In genomic region chr15:82040650-82041049, GRCm38 (mm10) we compare ENCODE assay signal across 9 mouse cellular contexts. TPM values are rescaled to one million over a fixed set of nuclear protein-coding genes. Genes with fewer than 3 reads are reported as not detected.
A peak's percentile ranks its signal among the peaks of the same experiment; 100 is the strongest.
DNase-seq lines count a peak whose midpoint lies in the region; ATAC-seq and TF ChIP-seq lines count a peak whose summit lies in the region.
"Had no signal": no experiment of that assay in that cellular context is flagged by ENCODE, and none has a peak within 500 bp of the region (broad histone marks: within the 10 kb centered on the region; RNA-seq: fewer than 3 reads in every experiment).

No protein-coding gene starts in this region.

- no peak overlapping the region for H3K9ac ChIP-seq in kidney, embryonic 15.5 days
- no peak overlapping the region for H3K9ac ChIP-seq in CH12.LX (ENCODE audit: insufficient read depth, low read depth)

- WGBS in kidney, embryonic 15.5 days, result 100% methylated on average over 1 of the region's 1 CpGs
- WGBS in limb, embryonic 10.5 days, result 98% methylated on average over 1 of the region's 1 CpGs

- dilution Hi-C loops in CH12.LX (cut with MboI; ENCODE audit: extremely low pct_ligation_motif_present, extremely low pct_unique_long_range_greater_than_20kb, low sequenced_read_pairs), result no loop called here

- in situ Hi-C loops in CH12.LX (cut with MboI; ENCODE audit: low pct_ligation_motif_present, low pct_unique_long_range_greater_than_20kb, low sequenced_read_pairs), result no loop called here

- peaks cover 37% of the 10 kb centered on the region for H3K79me2 ChIP-seq in CH12.LX (replicated peaks; ENCODE audit: control insufficient read depth, extremely low read depth, insufficient read depth, poor library complexity, severe bottlenecking)

- no peak for TF ChIP-seq EP300 in CH12.LX (IDR thresholded peaks at IDR 0.05; ENCODE audit: low read length)

- no peak for ATAC-seq in kidney, embryonic 15.5 days (replicated peaks; ENCODE audit: low FRiP score)
- peak; percentile 82 for ATAC-seq in erythroid progenitor cell, adult 5-6 weeks (replicated peaks; ENCODE audit: low FRiP score, poor library complexity, severe bottlenecking)
- peak; percentile 72 for ATAC-seq in monocyte, adult 5-6 weeks (replicated peaks; ENCODE audit: insufficient number of reproducible peaks, low FRiP score, low TSS enrichment, poor library complexity, severe bottlenecking)

- no peaks in the 10 kb centered on the region for H3K27me3 ChIP-seq in kidney, embryonic 15.5 days
- no peaks in the 10 kb centered on the region for H3K27me3 ChIP-seq in CH12.LX (replicated peaks)
- no peaks in the 10 kb centered on the region for H3K27me3 ChIP-seq in limb, embryonic 10.5 days (ENCODE audit: low read depth, poor library complexity, severe bottlenecking)

- peaks cover 7% of the 10 kb centered on the region for H3K4me1 ChIP-seq in kidney, embryonic 15.5 days
- H3K4me1 ChIP-seq in CH12.LX (ENCODE audit: control insufficient read depth in 1 of 2, insufficient read depth in 2 of 2), result peaks cover 2 to 17% of the 10 kb centered on the region in 2 experiments; a peak in 3 of 4 replicates
- H3K4me1 ChIP-seq in limb, embryonic 10.5 days, result peaks cover 3% of the 10 kb centered on the region

- peak; percentile 58 for TF ChIP-seq RAD21 in CH12.LX (IDR thresholded peaks at IDR 0.05; ENCODE audit: low read depth, low read length)

- H3K27ac ChIP-seq in kidney, embryonic 15.5 days, result no peak overlapping the region
- H3K27ac ChIP-seq in CH12.LX (ENCODE audit: insufficient read depth, low read depth), result no peak overlapping the region
- H3K27ac ChIP-seq in limb, embryonic 10.5 days, result no peak overlapping the region

- H3K4me3 ChIP-seq in kidney, embryonic 15.5 days (replicated peaks), result no peak overlapping the region
- no peak overlapping the region for H3K4me3 ChIP-seq in CH12.LX (replicated peaks in 1 of 3; ENCODE audit: low read depth in 2 of 3, low read length in 2 of 3, poor library complexity in 1 of 3)
- no peak overlapping the region for H3K4me3 ChIP-seq in limb, embryonic 10.5 days

- no peak; the same call in 1 of the 2 replicates for TF ChIP-seq POLR2A in CH12.LX (IDR thresholded peaks at IDR 0.05; ENCODE audit: low read depth, low read length)

- DNase-seq in kidney, adult 18-20 months, result peak; percentile 34
- DNase-seq in CH12.LX (ENCODE audit: extremely low read depth), result peak; percentile 59
- peak; percentile 70 for DNase-seq in adrenal gland, postnatal 14 days
- DNase-seq in limb, embryonic 10.5 days (ENCODE audit: low spot score), result peak; percentile 54
- no peak for DNase-seq in layer of hippocampus, postnatal 14 days (ENCODE audit: low spot score in 2 of 2)

- no peaks in the 10 kb centered on the region for H3K9me3 ChIP-seq in kidney, embryonic 15.5 days (replicated peaks)
- H3K9me3 ChIP-seq in CH12.LX (replicated peaks; ENCODE audit: low read length), result no peaks in the 10 kb centered on the region
- H3K9me3 ChIP-seq in limb, embryonic 10.5 days (replicated peaks), result no peaks in the 10 kb centered on the region

- TF ChIP-seq CTCF in CH12.LX (conservative IDR thresholded peaks at IDR 0.05 in 1 of 2, IDR thresholded peaks at IDR 0.05 in 1 of 2; ENCODE audit: low read depth in 2 of 2, low read length in 2 of 2), result peak; percentile 77 to 84

- peaks cover 76% of the 10 kb centered on the region for H3K36me3 ChIP-seq in kidney, embryonic 15.5 days
- H3K36me3 ChIP-seq in CH12.LX (replicated peaks in 1 of 2; ENCODE audit: control insufficient read depth in 1 of 2, insufficient read depth in 1 of 2, low read length in 1 of 2), result peaks cover 60 to 76% of the 10 kb centered on the region in 2 experiments
- peaks cover 80% of the 10 kb centered on the region for H3K36me3 ChIP-seq in limb, embryonic 10.5 days

- H3K4me2 ChIP-seq in kidney, embryonic 15.5 days, result no peak overlapping the region
- no peak overlapping the region for H3K4me2 ChIP-seq in CH12.LX (ENCODE audit: insufficient read depth, low read depth, poor library complexity, severe bottlenecking)

TF ChIP-seq in CH12.LX, 34 proteins besides CTCF, POLR2A, EP300 and RAD21:
- TF ChIP-seq TBP (conservative IDR thresholded peaks at IDR 0.05; ENCODE audit: low read depth, low read length) (no peak), ETS1 (conservative IDR thresholded peaks at IDR 0.05; ENCODE audit: low read depth, low read length) (no peak), MYC (IDR thresholded peaks at IDR 0.05; ENCODE audit: low read depth, low read length) (peak; percentile 49; the same call in 1 of the 2 replicates), BHLHE40 (IDR thresholded peaks at IDR 0.05; ENCODE audit: low read depth, low read length) (no peak), ZMIZ1 (IDR thresholded peaks at IDR 0.05; ENCODE audit: low read depth, low read length) (peak; percentile 75; the same call in 1 of the 2 replicates), UBTF (IDR thresholded peaks at IDR 0.05; ENCODE audit: low read depth, low read length) (no peak), NELFE (IDR thresholded peaks at IDR 0.05; ENCODE audit: low read depth, low read length) (0 out of 2 replicates have a peak, but pooled peaks have one; percentile 17), POLR2AphosphoS2 (IDR thresholded peaks at IDR 0.05; ENCODE audit: low read depth, low read length) (peak; percentile 81; the same call in 1 of the 2 replicates), SMC3 (IDR thresholded peaks at IDR 0.05; ENCODE audit: low read depth, low read length) (peak; percentile 51), TCF12 (IDR thresholded peaks at IDR 0.05; ENCODE audit: low read depth, low read length) (no peak)

RNA-seq across cellular contexts. Expression of gene Snu13, which starts 6.7 kb away (rescaled TPM):
- polyA plus RNA-seq in kidney, embryonic 15.5 days (2015; fragmentation: Nextera tagmentation; extraction: Ambion mirVana), result 272 and 286 TPM in 2 replicates
- 167 and 225 TPM in 2 replicates for total RNA-seq in CH12.LX (2012; rRNA removed)
- 558 and 575 TPM in 2 replicates for total RNA-seq in CH12.LX (2014; rRNA removed)
- polyA plus RNA-seq in CH12.LX (2012; ENCODE audit: insufficient read length, low read depth), result 433 and 587 TPM in 2 replicates
- total RNA-seq in adrenal gland, postnatal 14 days (2021), result 79.0 and 82.3 TPM in 2 replicates
- total RNA-seq in erythroid progenitor cell, adult 5-6 weeks (2015; ENCODE audit: low replicate concordance), result 62.7 and 97.3 TPM in 2 replicates
- total RNA-seq in erythroid progenitor cell, adult 5-6 weeks (2017; ENCODE audit: low replicate concordance), result 46.7 and 52.1 TPM in 2 replicates
- 379 and 421 TPM in 2 replicates for polyA plus RNA-seq in limb, embryonic 10.5 days (2016; fragmentation: Nextera tagmentation; extraction: Ambion mirVana)
- 111 to 112 TPM (median 112 TPM) in 3 replicates for total RNA-seq in monocyte, adult 5-6 weeks (2017)
- 10 to 100 TPM; 93.0 to 98.4 TPM for total RNA-seq in layer of hippocampus, postnatal 14 days (2021)

RNA-seq across cellular contexts. Expression of gene Desi1, which starts 7.0 kb away (rescaled TPM):
- polyA plus RNA-seq in kidney, embryonic 15.5 days (2015; fragmentation: Nextera tagmentation; extraction: Ambion mirVana), result 25.1 and 26.3 TPM in 2 replicates
- total RNA-seq in CH12.LX (2012; rRNA removed) (10.9 and 11.3 TPM in 2 replicates), CH12.LX (2014; rRNA removed) (7.6 and 10.0 TPM in 2 replicates)
- polyA plus RNA-seq in CH12.LX (2012; ENCODE audit: insufficient read length, low read depth), result 39.2 and 47.3 TPM in 2 replicates
- total RNA-seq in adrenal gland, postnatal 14 days (2021), result 68.4 and 74.8 TPM in 2 replicates
- 21.0 and 34.2 TPM in 2 replicates for total RNA-seq in erythroid progenitor cell, adult 5-6 weeks (2015; ENCODE audit: low replicate concordance)
- total RNA-seq in erythroid progenitor cell, adult 5-6 weeks (2017; ENCODE audit: low replicate concordance), result 7.9 and 10.7 TPM in 2 replicates
- polyA plus RNA-seq in limb, embryonic 10.5 days (2016; fragmentation: Nextera tagmentation; extraction: Ambion mirVana), result 33.7 and 40.3 TPM in 2 replicates
- total RNA-seq in monocyte, adult 5-6 weeks (2017), result 3.2 to 7.3 TPM (median 4.8 TPM) in 3 replicates
- total RNA-seq in layer of hippocampus, postnatal 14 days (2021), result 100 to 1,000 TPM; 115 to 119 TPM

RNA-seq across cellular contexts. Expression of gene 4930407I10Rik, which starts 18.3 kb away (rescaled TPM):
- polyA plus RNA-seq in kidney, embryonic 15.5 days (2015; fragmentation: Nextera tagmentation; extraction: Ambion mirVana), result 0.03 TPM in 1 of 2 replicates, not detected in the other
- total RNA-seq in CH12.LX (2012; rRNA removed) (0.04 TPM in 2 replicates), CH12.LX (2014; rRNA removed) (not detected in 2 replicates)
- not detected in 2 replicates for polyA plus RNA-seq in CH12.LX (2012; ENCODE audit: insufficient read length, low read depth)
- total RNA-seq in adrenal gland, postnatal 14 days (2021), result not detected in 2 replicates
- not detected in 2 replicates for total RNA-seq in erythroid progenitor cell, adult 5-6 weeks (2015; ENCODE audit: low replicate concordance)
- not detected in 2 replicates for total RNA-seq in erythroid progenitor cell, adult 5-6 weeks (2017; ENCODE audit: low replicate concordance)
- not detected in 2 replicates for polyA plus RNA-seq in limb, embryonic 10.5 days (2016; fragmentation: Nextera tagmentation; extraction: Ambion mirVana)
- not detected in 3 replicates for total RNA-seq in monocyte, adult 5-6 weeks (2017)
- not detected for total RNA-seq in layer of hippocampus, postnatal 14 days (2021)
- polyA plus RNA-seq: frontal cortex, adult 2 months had no signal

RNA-seq across cellular contexts. Expression of gene Mei1, which starts 29.1 kb away (rescaled TPM):
- 0.05 and 0.09 TPM in 2 replicates for polyA plus RNA-seq in kidney, embryonic 15.5 days (2015; fragmentation: Nextera tagmentation; extraction: Ambion mirVana)
- total RNA-seq in CH12.LX (2012; rRNA removed), result 0.04 TPM in 1 of 2 replicates, not detected in the other
- total RNA-seq in CH12.LX (2014; rRNA removed), result not detected in 2 replicates
- polyA plus RNA-seq in CH12.LX (2012; ENCODE audit: insufficient read length, low read depth), result not detected in 2 replicates
- total RNA-seq in adrenal gland, postnatal 14 days (2021), result 1.8 and 2.1 TPM in 2 replicates
- not detected in 2 replicates for total RNA-seq in erythroid progenitor cell, adult 5-6 weeks (2015; ENCODE audit: low replicate concordance)
- total RNA-seq in erythroid progenitor cell, adult 5-6 weeks (2017; ENCODE audit: low replicate concordance), result not detected in 2 replicates
- not detected in 2 replicates for polyA plus RNA-seq in limb, embryonic 10.5 days (2016; fragmentation: Nextera tagmentation; extraction: Ambion mirVana)
- total RNA-seq in monocyte, adult 5-6 weeks (2017), result not detected in 3 replicates
- total RNA-seq in layer of hippocampus, postnatal 14 days (2021), result under 1 TPM; 0.18 to 0.31 TPM

RNA-seq across cellular contexts. Expression of gene Xrcc6, which starts 53.0 kb away (rescaled TPM):
- 83.3 and 87.0 TPM in 2 replicates for polyA plus RNA-seq in kidney, embryonic 15.5 days (2015; fragmentation: Nextera tagmentation; extraction: Ambion mirVana)
- total RNA-seq in CH12.LX (2012; rRNA removed) (67.3 and 80.0 TPM in 2 replicates), CH12.LX (2014; rRNA removed) (79.5 and 83.5 TPM in 2 replicates)
- 80.8 and 94.0 TPM in 2 replicates for polyA plus RNA-seq in CH12.LX (2012; ENCODE audit: insufficient read length, low read depth)
- 120 and 140 TPM in 2 replicates for total RNA-seq in adrenal gland, postnatal 14 days (2021)
- 64.9 and 89.3 TPM in 2 replicates for total RNA-seq in erythroid progenitor cell, adult 5-6 weeks (2015; ENCODE audit: low replicate concordance)
- total RNA-seq in erythroid progenitor cell, adult 5-6 weeks (2017; ENCODE audit: low replicate concordance), result 104 and 112 TPM in 2 replicates
- polyA plus RNA-seq in limb, embryonic 10.5 days (2016; fragmentation: Nextera tagmentation; extraction: Ambion mirVana), result 112 and 113 TPM in 2 replicates
- 37.3 to 62.6 TPM (median 61.9 TPM) in 3 replicates for total RNA-seq in monocyte, adult 5-6 weeks (2017)
- total RNA-seq in layer of hippocampus, postnatal 14 days (2021), result 10 to 100 TPM; 29.1 to 30.2 TPM

Comparison
In these comparisons a context has a peak if more than half of its experiments do, and no peak if none do; other contexts are left out.
1. DNase-seq: peak in kidney, adult 18-20 months (single experiment), CH12.LX (single experiment), adrenal gland, postnatal 14 days (single experiment) and limb, embryonic 10.5 days (single experiment); none in layer of hippocampus, postnatal 14 days (0 of 2).